Mouse (Mus musculus): ENCODE data around the gene Tubgcp5. TPM values are rescaled to one million over a fixed set of nuclear protein-coding genes. Genes with fewer than 3 reads are reported as not detected.

Tubgcp5 gene
- total RNA-seq (2023), result 10 to 100 TPM; 14.7 to 14.9 TPM

DNA sequence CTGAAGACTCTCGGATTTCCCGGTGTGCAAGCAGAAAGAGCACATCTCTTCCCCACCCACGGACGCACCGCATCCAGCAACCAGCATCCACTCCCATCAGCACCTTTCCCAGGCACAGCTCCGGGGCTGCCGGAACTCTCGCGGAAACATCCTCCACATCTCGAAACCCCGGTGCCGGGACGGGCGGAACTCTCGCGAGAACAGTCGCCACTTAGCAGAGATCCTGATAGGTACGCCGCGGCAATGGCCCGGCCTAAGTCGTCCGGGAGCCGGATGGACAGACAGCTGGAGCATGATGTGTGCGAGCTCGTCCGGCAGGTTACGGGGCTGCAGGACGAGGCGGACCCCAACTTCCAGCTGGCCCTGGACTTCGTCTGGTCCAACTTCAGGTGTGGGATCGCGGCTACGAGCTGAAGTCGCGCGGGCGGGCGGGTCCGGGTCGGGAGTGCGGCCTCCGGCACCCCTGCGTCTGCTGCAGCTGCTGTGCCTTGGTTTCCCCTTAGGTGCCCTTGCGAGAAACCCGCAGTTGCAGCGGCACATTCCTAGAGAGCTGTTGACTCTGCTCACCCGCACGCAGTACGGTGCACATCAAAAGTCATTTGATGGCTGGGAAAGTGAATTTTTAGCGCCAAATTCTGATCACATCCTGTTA, at the start of gene Tubgcp5:
Tubgcp5 (plus strand) TSS at position 203 of the 652 bp plus-strand sequence.

DNA sequence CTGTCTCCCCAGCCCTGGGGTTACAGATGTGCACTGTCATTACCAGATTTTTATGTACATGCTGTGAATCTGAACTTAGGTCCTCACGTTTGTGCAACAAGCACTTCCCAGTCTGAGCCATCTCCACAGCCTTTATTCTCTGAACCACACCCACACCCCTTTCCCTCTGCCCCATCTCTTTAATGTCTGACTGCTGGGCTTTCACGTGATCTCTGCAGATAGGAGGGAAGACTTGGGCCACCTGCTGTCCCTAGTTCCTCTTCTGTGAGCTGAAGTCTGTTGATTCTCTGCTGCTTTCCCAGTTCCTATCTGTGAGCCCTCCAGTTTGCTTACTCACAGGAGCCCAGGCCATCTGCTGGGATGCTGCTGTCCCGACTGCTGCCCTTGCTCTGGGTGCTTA, 26.0 kb upstream of the Tubgcp5 start, which contains the start of gene Siglech:
Siglech (plus strand) TSS at position 253 of the 400 bp plus-strand sequence.

DNA sequence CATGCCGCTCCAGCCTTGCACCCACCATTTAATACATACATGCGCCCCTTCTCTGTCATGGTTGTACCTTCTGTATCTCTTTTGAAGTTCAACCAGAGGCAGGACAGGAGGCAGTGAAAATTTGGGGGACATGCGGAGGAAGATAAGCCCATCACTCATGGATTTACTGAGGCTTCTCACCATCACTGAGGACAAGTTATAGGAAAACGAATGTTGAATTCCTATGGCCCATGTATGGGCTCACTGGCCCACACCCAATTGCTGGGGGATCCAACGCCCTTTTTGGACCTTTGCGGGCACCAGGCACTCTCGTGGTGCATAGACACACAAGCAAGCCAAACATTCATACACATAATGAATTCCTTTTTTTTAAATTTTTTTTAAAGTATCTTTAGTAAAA, 47.5 kb downstream of the Tubgcp5 start, which contains the start of gene Cyfip1:
Cyfip1 (plus strand) TSS at position 301 of the 400 bp plus-strand sequence.

Other genes with a start within 250 kb of the Tubgcp5 start
- gene Siglech, start 26.0 kb upstream of the Tubgcp5 start, total RNA-seq (2023), result under 1 TPM in 1 of 2 experiments, not detected in 1; 0.70 TPM
- 10 to 100 TPM; 73.2 to 80.2 TPM for gene Cyfip1, start 47.6 kb downstream of the Tubgcp5 start, total RNA-seq (2023)
- gene Nipa2, start 168.3 kb downstream of the Tubgcp5 start, total RNA-seq (2023), result 10 to 100 TPM; 25.4 to 25.5 TPM
- 1 to 10 TPM; 1.8 to 4.8 TPM for gene Nipa1, start 225.8 kb downstream of the Tubgcp5 start, total RNA-seq (2023)

Data from neutrophil, adult 83 days (primary cell).